Mouse (Mus musculus): ENCODE measurements at regions not wholly inside any gene's neighbourhood (a gene's known extent, or its start where the extent isn't known, plus 50 kb on each side); places are given as distances from the start of the nearest gene placed in this dataset.
A peak's percentile ranks its signal among the peaks of the same experiment; 100 is the strongest.

GRCm38 (mm10) chr10:12096678-12097077 lies 753.5 kb downstream of the Epm2a start:
- Histone ChIP-seq H3K9me3 (no peaks in the 10 kb centered on the region), H3K27me3 (no peaks in the 10 kb centered on the region), H3K4me2 (no peak overlapping the region), H3K4me3 (no peak overlapping the region), H3K9ac (no peak overlapping the region), H3K4me1 (no peaks in the 10 kb centered on the region), H3K36me3 (no peaks in the 10 kb centered on the region), H3K27ac (no peak overlapping the region)
- no peak for ATAC-seq (ENCODE audit: insufficient number of reproducible peaks, insufficient read depth, low FRiP score, low TSS enrichment, low read depth)
- 76% methylated on average over 3 of the region's 3 CpGs for WGBS

- Histone ChIP-seq H3K27ac (no peak overlapping the region), H3K36me3 (no peaks in the 10 kb centered on the region), H3K4me2 (no peak overlapping the region), H3K9ac (no peak overlapping the region), H3K4me3 (no peak overlapping the region), H3K27me3 (no peaks in the 10 kb centered on the region), H3K9me3 (no peaks in the 10 kb centered on the region), H3K4me1 (no peaks in the 10 kb centered on the region)
- no peak for ATAC-seq (ENCODE audit: insufficient number of reproducible peaks, insufficient read depth, low FRiP score, low TSS enrichment, low read depth)
Observed at GRCm38 (mm10) chr10:12107001-12107418, 762.2 kb downstream of the Utrn start.

- Histone ChIP-seq H3K9me3 (no peaks in the 10 kb centered on the region), H3K36me3 (no peaks in the 10 kb centered on the region), H3K4me1 (no peaks in the 10 kb centered on the region), H3K27ac (no peak overlapping the region), H3K4me2 (no peak overlapping the region), H3K9ac (no peak overlapping the region), H3K4me3 (no peak overlapping the region), H3K27me3 (no peaks in the 10 kb centered on the region)
- WGBS = 82% methylated on average over 1 of the region's 1 CpGs
- no peak for ATAC-seq (ENCODE audit: insufficient number of reproducible peaks, insufficient read depth, low FRiP score, low TSS enrichment, low read depth)
Observed at GRCm38 (mm10) chr10:12111720-12112119, 757.4 kb downstream of the Utrn start.

GRCm38 (mm10) chr10:12115767-12116166 lies 753.4 kb downstream of the Utrn start:
- H3K9ac ChIP-seq = no peak overlapping the region
- H3K27ac ChIP-seq = no peak overlapping the region
- no peaks in the 10 kb centered on the region for H3K9me3 ChIP-seq
- no peak overlapping the region for H3K4me2 ChIP-seq
- 91% methylated on average over 3 of the region's 3 CpGs for WGBS
- no peaks in the 10 kb centered on the region for H3K36me3 ChIP-seq
- no peaks in the 10 kb centered on the region for H3K27me3 ChIP-seq
- no peak for ATAC-seq (ENCODE audit: insufficient number of reproducible peaks, insufficient read depth, low FRiP score, low TSS enrichment, low read depth)
- 0 out of 2 replicates have a peak, but pooled peaks cover 3% of the 10 kb centered on the region for H3K4me1 ChIP-seq
- H3K4me3 ChIP-seq = no peak overlapping the region

GRCm38 (mm10) chr10:12116662-12117303 lies 752.4 kb downstream of the Utrn start:
- WGBS = 47% methylated on average over 6 of the region's 6 CpGs
- no peaks in the 10 kb centered on the region for H3K27me3 ChIP-seq
- ATAC-seq (ENCODE audit: insufficient number of reproducible peaks, insufficient read depth, low FRiP score, low TSS enrichment, low read depth) = no peak
- H3K9ac ChIP-seq = no peak overlapping the region
- no peak overlapping the region for H3K27ac ChIP-seq
- no peak overlapping the region for H3K4me2 ChIP-seq
- H3K4me3 ChIP-seq = no peak overlapping the region
- no peaks in the 10 kb centered on the region for H3K36me3 ChIP-seq
- H3K9me3 ChIP-seq = no peaks in the 10 kb centered on the region
- 0 out of 2 replicates have a peak, but pooled peaks cover 3% of the 10 kb centered on the region for H3K4me1 ChIP-seq

GRCm38 (mm10) chr10:12124272-12124671 lies 744.9 kb downstream of the Utrn start:
- 34% methylated on average over 2 of the region's 2 CpGs for WGBS
- Histone ChIP-seq H3K4me1 (no peaks in the 10 kb centered on the region), H3K9me3 (no peaks in the 10 kb centered on the region), H3K27me3 (no peaks in the 10 kb centered on the region), H3K4me3 (no peak overlapping the region), H3K36me3 (no peaks in the 10 kb centered on the region), H3K9ac (no peak overlapping the region), H3K4me2 (no peak overlapping the region), H3K27ac (no peak overlapping the region)
- no peak for ATAC-seq (ENCODE audit: insufficient number of reproducible peaks, insufficient read depth, low FRiP score, low TSS enrichment, low read depth)

GRCm38 (mm10) chr10:12129486-12129885 lies 739.7 kb downstream of the Utrn start:
- no peaks in the 10 kb centered on the region for H3K36me3 ChIP-seq
- no peak overlapping the region for H3K4me2 ChIP-seq
- no peak for ATAC-seq (ENCODE audit: insufficient number of reproducible peaks, insufficient read depth, low FRiP score, low TSS enrichment, low read depth)
- no peaks in the 10 kb centered on the region for H3K27me3 ChIP-seq
- no peak overlapping the region for H3K9ac ChIP-seq
- no peak overlapping the region for H3K4me3 ChIP-seq
- H3K9me3 ChIP-seq = no peaks in the 10 kb centered on the region
- no peak overlapping the region for H3K27ac ChIP-seq
- WGBS = 64% methylated on average over 3 of the region's 3 CpGs
- no peaks in the 10 kb centered on the region for H3K4me1 ChIP-seq

- H3K27ac ChIP-seq = no peak overlapping the region
- no peak overlapping the region for H3K9ac ChIP-seq
- H3K27me3 ChIP-seq = no peaks in the 10 kb centered on the region
- no peaks in the 10 kb centered on the region for H3K4me1 ChIP-seq
- no peak for ATAC-seq (ENCODE audit: insufficient number of reproducible peaks, insufficient read depth, low FRiP score, low TSS enrichment, low read depth)
- no peak overlapping the region for H3K4me2 ChIP-seq
- WGBS = 55% methylated on average over 1 of the region's 1 CpGs
- H3K4me3 ChIP-seq = no peak overlapping the region
- H3K9me3 ChIP-seq = no peaks in the 10 kb centered on the region
- no peaks in the 10 kb centered on the region for H3K36me3 ChIP-seq
Observed at GRCm38 (mm10) chr10:12144691-12145090, 724.5 kb downstream of the Utrn start.

- Histone ChIP-seq H3K4me3 (no peak overlapping the region), H3K4me2 (no peak overlapping the region), H3K36me3 (no peaks in the 10 kb centered on the region), H3K9ac (no peak overlapping the region), H3K4me1 (no peaks in the 10 kb centered on the region), H3K9me3 (no peaks in the 10 kb centered on the region), H3K27ac (no peak overlapping the region), H3K27me3 (no peaks in the 10 kb centered on the region)
- no peak for ATAC-seq (ENCODE audit: insufficient number of reproducible peaks, insufficient read depth, low FRiP score, low TSS enrichment, low read depth)
- WGBS = 90% methylated on average over 9 of the region's 9 CpGs
Observed at GRCm38 (mm10) chr10:12146942-12147537, 722.1 kb downstream of the Utrn start.

GRCm38 (mm10) chr10:12170243-12170642 lies 698.9 kb downstream of the Utrn start:
- Histone ChIP-seq H3K36me3 (no peaks in the 10 kb centered on the region), H3K9me3 (no peaks in the 10 kb centered on the region), H3K27me3 (no peaks in the 10 kb centered on the region), H3K4me3 (no peak overlapping the region), H3K4me1 (0 out of 2 replicates have a peak, but pooled peaks cover 8% of the 10 kb centered on the region), H3K4me2 (no peak overlapping the region), H3K27ac (no peak overlapping the region), H3K9ac (no peak overlapping the region)
- ATAC-seq (ENCODE audit: insufficient number of reproducible peaks, insufficient read depth, low FRiP score, low TSS enrichment, low read depth) = no peak
- 76% methylated on average over 3 of the region's 3 CpGs for WGBS

GRCm38 (mm10) chr10:12174200-12174818 lies 694.9 kb downstream of the Utrn start:
- Histone ChIP-seq H3K36me3 (no peaks in the 10 kb centered on the region), H3K27me3 (no peaks in the 10 kb centered on the region), H3K9me3 (no peaks in the 10 kb centered on the region), H3K9ac (no peak overlapping the region), H3K4me1 (0 out of 2 replicates have a peak, but pooled peaks cover 8% of the 10 kb centered on the region), H3K27ac (0 out of 2 replicates have a peak overlapping the region, but pooled peaks have one; percentile 11), H3K4me3 (no peak overlapping the region), H3K4me2 (no peak overlapping the region; the same call in 1 of the 2 replicates)
- 30% methylated on average over 14 of the region's 14 CpGs for WGBS
- no peak for ATAC-seq (ENCODE audit: insufficient number of reproducible peaks, insufficient read depth, low FRiP score, low TSS enrichment, low read depth)

GRCm38 (mm10) chr10:12175141-12175540 lies 694.0 kb downstream of the Utrn start:
- no peak overlapping the region for H3K4me3 ChIP-seq
- WGBS = 51% methylated on average over 3 of the region's 3 CpGs
- H3K27ac ChIP-seq = no peak overlapping the region

More at GRCm38 (mm10) chr10:12175141-12175540, 694.0 kb downstream of the Utrn start:
- no peak overlapping the region for H3K9ac ChIP-seq
- no peaks in the 10 kb centered on the region for H3K27me3 ChIP-seq
- H3K9me3 ChIP-seq = no peaks in the 10 kb centered on the region
- H3K4me2 ChIP-seq = no peak overlapping the region
- 0 out of 2 replicates have a peak, but pooled peaks cover 8% of the 10 kb centered on the region for H3K4me1 ChIP-seq
- no peak for ATAC-seq (ENCODE audit: insufficient number of reproducible peaks, insufficient read depth, low FRiP score, low TSS enrichment, low read depth)
- no peaks in the 10 kb centered on the region for H3K36me3 ChIP-seq

All from embryonic facial prominence, embryonic 13.5 days (tissue).